Mouse (Mus musculus): ENCODE results near the gene Sergef.

The Sergef gene

DNA sequence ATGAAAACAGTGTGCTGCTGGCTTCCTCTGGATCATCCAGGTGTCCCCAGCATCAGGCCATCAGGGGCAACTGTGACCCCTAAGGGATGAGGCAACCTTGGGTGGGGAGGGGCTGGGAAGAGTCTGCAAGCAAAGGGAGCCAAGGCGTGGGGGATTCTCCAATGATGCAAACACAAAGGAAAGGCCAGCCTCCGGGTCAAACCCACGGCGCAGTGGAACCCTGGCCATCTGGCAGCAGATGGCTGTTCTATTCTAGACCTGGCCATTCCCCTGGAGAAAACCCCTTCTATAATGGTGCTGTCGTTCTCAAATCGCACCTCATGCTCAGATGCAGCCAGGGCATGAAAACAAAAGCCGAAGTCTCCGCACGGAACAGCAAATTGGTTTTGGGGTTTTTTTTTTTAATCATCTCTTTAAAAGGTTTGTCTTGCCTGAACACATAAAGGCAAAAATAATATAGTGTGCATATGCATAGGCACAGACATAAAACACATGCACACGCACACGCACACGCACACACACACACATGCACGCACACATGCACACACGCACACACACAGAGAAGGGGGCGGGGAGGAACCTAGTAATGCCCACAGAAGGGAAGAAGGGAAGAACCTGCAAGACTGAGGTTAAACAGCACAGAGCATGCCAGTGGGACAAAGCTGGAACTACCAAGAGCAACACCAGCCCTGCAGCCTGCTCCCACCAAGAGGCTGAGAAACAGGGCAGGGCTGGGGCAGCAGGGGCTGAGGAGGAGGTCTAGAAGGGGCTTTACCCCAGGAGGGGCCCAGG is 66.6 kb downstream of the Sergef start:
- no peak for DNase-seq

GRCm38 (mm10) chr7:46569509-46569908 is 70.1 kb downstream of the Sergef start:
- peak; percentile 17 to 57 for DNase-seq

- peak in 1 of 2 experiments; percentile 9 for DNase-seq
These were observed 73.1 kb downstream of the Sergef start for GRCm38 (mm10) chr7:46566318-46567007.

DNA sequence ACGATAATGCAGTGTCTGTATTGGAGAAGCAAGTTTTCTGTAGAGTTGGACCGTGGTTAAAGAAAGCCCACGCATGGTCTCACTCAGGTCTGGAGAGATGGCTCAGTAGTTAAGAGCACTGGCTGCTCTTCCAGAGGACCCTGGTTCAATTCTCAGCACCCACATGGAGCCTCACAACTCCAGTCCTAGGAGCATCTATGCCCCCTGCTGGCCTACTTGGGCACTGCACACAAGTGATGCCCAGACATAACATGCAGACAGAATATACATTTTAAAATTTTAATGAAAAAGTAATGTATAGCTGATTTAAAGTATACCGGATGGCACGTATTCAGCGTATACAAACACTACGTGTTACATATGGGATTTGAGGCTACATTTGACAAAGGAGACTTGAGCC is 74.2 kb downstream of the Sergef start:
- no peak for DNase-seq

GRCm38 (mm10) chr7:46563801-46564200 is 75.8 kb downstream of the Sergef start:
- no peak for DNase-seq

GRCm38 (mm10) chr7:46560061-46560460 is 79.5 kb downstream of the Sergef start:
- DNase-seq: no peak

DNA sequence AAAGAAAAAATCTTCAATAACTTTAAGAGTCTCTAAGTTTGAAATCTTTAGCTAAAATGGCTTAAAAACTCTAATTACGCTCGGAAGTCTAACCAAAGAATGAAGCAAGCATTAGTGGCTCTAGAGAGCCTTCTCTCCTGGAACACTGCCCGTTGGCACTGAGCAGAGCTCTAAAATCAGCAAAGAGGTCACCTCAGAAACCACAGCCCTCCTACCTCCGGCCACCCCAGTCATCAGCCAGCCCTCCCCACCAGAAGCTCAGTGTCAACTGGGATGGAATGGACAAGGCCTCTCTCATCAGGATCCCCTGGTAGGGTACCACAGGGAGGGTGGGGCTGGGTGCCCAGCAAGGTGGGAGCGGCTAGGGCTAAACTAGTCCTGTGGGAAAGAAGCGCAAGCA is 80.0 kb downstream of the Sergef start:
- peak in 1 of 2 experiments; percentile 16 for DNase-seq

DNA sequence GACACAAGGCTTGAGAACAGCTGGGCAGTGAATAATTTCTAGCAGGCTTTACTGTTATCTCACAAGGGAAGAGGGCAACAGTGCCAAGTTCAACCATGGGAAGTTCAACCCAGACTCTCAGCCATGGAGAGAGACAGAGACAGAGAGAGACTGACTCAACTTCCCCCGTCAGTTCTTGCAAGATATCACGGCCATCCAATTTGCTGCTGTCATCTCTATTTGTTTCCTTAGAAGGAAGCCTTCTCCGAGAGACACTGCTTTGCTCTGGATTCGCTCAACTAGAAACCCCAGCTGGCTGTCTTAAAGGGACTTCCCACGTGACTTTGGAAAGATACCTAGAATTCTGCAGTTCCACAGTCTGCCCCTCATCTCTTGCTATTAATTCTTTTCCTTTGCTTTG is 80.6 kb downstream of the Sergef start:
- no peak for DNase-seq

DNA sequence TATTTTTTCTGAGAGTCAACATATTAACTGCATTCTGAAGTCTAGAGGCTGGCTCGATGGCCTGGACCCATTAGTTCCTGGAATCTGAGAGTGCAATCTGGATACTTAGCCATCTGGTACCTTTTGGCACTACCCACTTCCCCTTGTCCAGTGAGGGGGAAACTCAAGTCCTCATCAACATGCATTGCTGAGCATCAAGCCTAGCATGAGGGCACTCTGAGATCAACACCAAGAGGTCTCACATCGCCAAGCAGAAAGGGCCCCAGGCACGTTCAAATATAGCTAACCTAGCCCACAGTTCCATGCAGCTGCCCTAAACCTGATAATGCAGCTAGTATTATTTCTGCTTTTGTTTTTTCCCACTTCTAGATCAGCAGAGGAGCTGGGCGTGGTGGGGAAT is 81.6 kb downstream of the Sergef start:
- no peak for DNase-seq

GRCm38 (mm10) chr7:46557387-46557786 is 82.2 kb downstream of the Sergef start:
- no peak for DNase-seq

DNA sequence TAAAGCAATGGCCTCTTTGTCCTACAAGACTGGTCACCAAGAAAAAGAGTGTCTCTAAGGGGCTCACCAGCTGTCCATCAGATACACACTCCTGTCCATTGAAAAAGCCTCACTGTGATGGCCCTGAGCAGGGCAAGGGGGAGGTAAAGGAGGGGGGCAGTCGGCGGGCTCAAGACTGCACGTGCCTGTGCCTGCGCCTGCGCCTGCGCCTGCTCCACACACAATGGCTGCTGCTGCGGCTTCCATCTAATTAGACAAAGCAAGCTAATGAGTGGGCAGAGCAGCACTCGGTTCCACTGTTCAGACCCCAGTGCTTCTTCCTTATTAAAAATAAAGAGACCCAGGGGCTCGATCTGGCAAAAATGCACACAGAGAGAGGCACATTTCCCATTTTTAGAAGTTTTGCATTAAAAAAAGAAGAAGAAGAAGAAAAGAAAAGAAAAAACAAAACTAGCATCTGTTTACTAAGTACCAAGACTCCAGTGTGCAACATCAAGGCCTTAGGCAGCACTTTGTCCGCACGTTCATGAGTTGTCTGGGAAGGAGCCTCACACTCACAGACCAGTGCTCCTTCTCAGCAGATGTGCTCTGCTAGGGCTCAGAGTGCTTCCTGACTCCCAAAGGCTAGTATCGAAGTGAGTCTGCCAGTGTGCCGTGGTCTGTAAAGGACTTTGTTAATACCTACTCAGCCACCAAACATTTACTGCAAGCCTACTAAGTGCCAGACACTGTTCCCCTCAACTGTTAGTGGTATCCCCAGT is 83.1 kb downstream of the Sergef start:
- no peak for DNase-seq

- peak in 1 of 2 experiments; percentile 17 for DNase-seq
These were observed 83.9 kb downstream of the Sergef start for GRCm38 (mm10) chr7:46555731-46556130.

DNA sequence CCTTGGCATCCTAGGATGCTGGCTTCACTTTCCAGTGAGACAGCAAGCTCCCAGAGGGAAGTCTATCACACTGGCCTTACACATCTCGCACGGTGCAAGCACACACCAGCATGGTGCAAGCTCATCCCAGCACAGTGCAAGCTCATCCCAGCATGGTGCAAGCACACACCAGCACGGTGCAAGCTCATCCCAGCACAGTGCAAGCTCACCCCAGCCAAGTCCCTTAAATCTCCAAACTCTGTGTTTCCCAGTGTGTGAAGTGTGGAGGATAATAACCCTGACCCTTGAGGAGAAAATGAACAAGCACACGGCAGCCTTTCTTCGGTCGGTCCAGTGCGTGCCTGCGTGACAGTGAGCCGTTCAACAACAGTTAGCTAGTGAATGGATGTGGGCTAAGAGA is 84.8 kb downstream of the Sergef start:
- no peak for DNase-seq

DNA sequence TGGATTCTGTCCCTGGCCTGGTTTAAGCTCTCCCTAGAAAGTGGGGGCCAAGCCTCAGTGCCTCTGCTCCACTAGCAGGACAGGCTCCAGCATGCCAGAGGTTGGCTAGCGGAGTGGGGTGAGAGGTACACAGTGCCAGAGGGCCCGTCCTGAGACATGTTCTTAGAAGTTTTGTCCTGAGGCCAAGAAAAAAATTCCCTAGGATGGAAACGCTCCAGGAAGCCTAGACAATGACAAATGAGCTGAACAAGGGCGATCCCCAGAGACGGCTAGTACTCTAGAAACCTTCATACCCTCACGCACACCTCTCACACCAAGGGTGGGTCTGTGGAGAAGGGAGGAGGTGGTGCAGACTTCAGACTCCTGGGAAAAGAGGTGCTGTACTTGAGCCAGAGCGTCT is 85.6 kb downstream of the Sergef start:
- DNase-seq: peak; percentile 47 to 55

DNA sequence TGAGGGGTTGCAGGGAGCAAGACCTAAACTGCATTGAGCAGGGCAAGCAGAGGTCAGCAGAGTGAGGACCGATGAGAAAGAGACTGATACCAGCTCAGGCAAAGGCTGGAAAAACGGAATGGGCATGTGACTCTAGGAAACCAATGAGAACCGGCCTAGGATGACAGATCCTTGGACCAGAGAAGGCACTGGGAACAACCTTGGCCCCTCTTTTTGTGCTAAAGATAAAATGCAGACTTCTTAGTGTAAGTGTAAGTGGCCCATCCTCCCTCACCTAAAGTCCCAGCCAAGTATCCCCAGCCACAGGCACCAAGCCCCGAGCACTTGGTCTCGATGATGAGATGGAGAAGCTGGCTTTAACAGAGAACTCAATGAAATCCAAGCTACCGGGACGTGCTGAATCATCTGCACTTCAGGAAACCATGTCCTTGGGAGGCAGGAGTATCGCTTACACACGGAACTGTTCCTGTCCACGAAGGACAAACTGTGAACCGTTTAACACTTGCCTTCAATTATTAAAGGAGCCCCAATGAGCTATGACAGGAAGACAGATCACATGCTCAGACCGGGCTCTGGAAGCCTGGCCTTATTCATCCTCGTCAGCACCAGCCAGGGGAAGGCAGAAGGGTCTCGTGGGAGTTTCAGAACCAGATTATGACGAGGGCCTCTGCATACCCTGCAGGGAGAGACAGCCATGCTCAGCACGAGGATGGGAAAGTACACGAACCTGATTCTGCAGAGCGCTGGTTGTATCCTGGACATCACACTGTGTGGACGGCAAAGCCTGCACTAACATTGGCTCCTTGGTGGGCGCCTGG is 87.5 kb downstream of the Sergef start:
- no peak for DNase-seq

- no peak for DNase-seq
These were observed 88.4 kb downstream of the Sergef start for GRCm38 (mm10) chr7:46551173-46551572.

- no peak for DNase-seq
These were observed 91.5 kb downstream of the Sergef start for GRCm38 (mm10) chr7:46548124-46548523.

GRCm38 (mm10) chr7:46547642-46548041 is 92.0 kb downstream of the Sergef start:
- no peak for DNase-seq

GRCm38 (mm10) chr7:46546539-46546938 is 93.1 kb downstream of the Sergef start:
- no peak for DNase-seq

DNA sequence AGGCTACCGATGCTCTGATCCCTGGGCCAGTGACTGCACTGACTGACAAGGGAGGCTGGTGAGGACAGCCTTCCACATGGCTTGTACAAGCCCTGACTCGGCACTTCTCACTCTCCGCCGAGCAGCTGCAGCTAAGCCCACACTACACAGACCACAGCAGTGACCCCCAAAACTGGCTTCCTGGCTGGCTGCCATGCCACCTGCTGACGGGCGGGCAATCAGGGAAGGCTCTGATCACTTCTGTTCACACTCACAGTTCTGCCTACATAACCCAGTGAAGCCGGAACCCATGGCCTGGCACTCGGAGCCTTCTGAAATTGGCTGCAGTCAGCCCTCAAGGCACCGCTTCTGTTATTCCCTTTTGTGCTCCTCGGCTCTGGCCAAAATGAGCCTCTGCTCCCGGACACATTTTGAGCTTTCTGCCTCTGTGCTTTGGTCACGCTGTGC is 95.4 kb downstream of the Sergef start:
- no peak for DNase-seq

- no peak for DNase-seq
These were observed 97.5 kb downstream of the Sergef start for GRCm38 (mm10) chr7:46542117-46542516.

GRCm38 (mm10) chr7:46540616-46541015 is 99.0 kb downstream of the Sergef start:
- DNase-seq: no peak

Measured in kidney, adult 8-10 months (tissue).